Mouse (Mus musculus) heart, embryonic 14.5 days (tissue): ENCODE data around the gene Tox2. TPM values are rescaled to one million over a fixed set of nuclear protein-coding genes. Genes with fewer than 3 reads are reported as not detected.
A peak's percentile ranks its signal among the peaks of the same experiment; 100 is the strongest.

Source experiments
- ATAC-seq: fragments of 200-750 bp; cut with Nextera tagmentation; 2 replicates; pipeline ENCODE4 v1.8.0; 2017; ENCODE audit warnings: low read depth, moderate TSS enrichment; ENCODE audit not compliant: insufficient number of reproducible peaks, insufficient read depth, low FRiP score
- H3K27ac ChIP-seq, 2 experiments: fragments of 200-500 bp in 1 of 2; fragments of 300-500 bp in 1 of 2; sonication (generic) in 1 of 2; replicated peaks in 1 of 2; 2 replicates each; pipeline ENCODE4 v1.5.1; 2012 to 2014; ENCODE audit warnings: low read depth in 2 of 2, low read length in 2 of 2, control low read depth in 1 of 2, mild to moderate bottlenecking in 1 of 2, mixed read lengths in 1 of 2; ENCODE audit not compliant: control insufficient read depth in 1 of 2, insufficient read depth in 1 of 2
- H3K27me3 ChIP-seq: fragments of 300-500 bp; sonication (generic); 2 replicates; pipeline ENCODE4 v1.6.1; 2014; ENCODE audit warnings: mild to moderate bottlenecking, low read length, control low read depth; ENCODE audit not compliant: control insufficient read depth, insufficient read depth
- H3K36me3 ChIP-seq: fragments of 300-500 bp; sonication (generic); 2 replicates; pipeline ENCODE4 v1.6.1; 2014; ENCODE audit warnings: mild to moderate bottlenecking, control low read depth, low read length, mixed read lengths; ENCODE audit not compliant: control insufficient read depth, insufficient read depth
- H3K4me1 ChIP-seq, 2 experiments: fragments of 200-500 bp in 1 of 2; fragments of 300-500 bp in 1 of 2; sonication (generic) in 1 of 2; 2 replicates each; pipeline ENCODE4 v1.6.1; 2012 to 2014; ENCODE audit warnings: low read length in 2 of 2, control low read depth in 1 of 2, mixed read lengths in 1 of 2; ENCODE audit not compliant: control insufficient read depth in 2 of 2, insufficient read depth in 2 of 2
- H3K4me2 ChIP-seq: fragments of 300-500 bp; sonication (generic); 2 replicates; pipeline ENCODE4 v1.6.1; 2014; ENCODE audit warnings: mild to moderate bottlenecking, low read length
- H3K4me3 ChIP-seq, 2 experiments: fragments of 200-500 bp in 1 of 2; fragments of 300-500 bp in 1 of 2; sonication (generic) in 1 of 2; 2 replicates each; pipeline ENCODE4 v1.5.1; 2012 to 2014; ENCODE audit warnings: low read length in 2 of 2, mild to moderate bottlenecking in 2 of 2, control low read depth in 1 of 2, low read depth in 1 of 2, moderate library complexity in 1 of 2; ENCODE audit not compliant: control insufficient read depth in 1 of 2, insufficient read depth in 1 of 2
- H3K9ac ChIP-seq: fragments of 300-500 bp; sonication (generic); 2 replicates; pipeline ENCODE4 v1.6.1; 2014; ENCODE audit warnings: mild to moderate bottlenecking, low read length
- H3K9me3 ChIP-seq: fragments of 300-500 bp; sonication (generic); 2 replicates; pipeline ENCODE4 v1.6.1; 2016; ENCODE audit warnings: low read length, control low read depth; ENCODE audit not compliant: control insufficient read depth
- WGBS: fragments of 180-500 bp; shearing (Covaris S2); extraction: QIAGEN DNeasy Blood & Tissue Kit; methylation state at CpG from one replicate; pipeline ENCODE4 v1.1.7; 2014; 5-methylcytosine and 5-hydroxymethylcytosine counted together
- polyA plus RNA-seq: library from polyadenylated mRNA; unstranded; fragments of >200 nt; fragmentation: Nextera tagmentation; extraction: Ambion mirVana; gene quantifications from 2 replicates; pipeline ENCODE4 v1.2.1, GENCODE M21; 2014

Tox2 gene
- polyA plus RNA-seq, 1 experiment from 2014 or later = 3.8 TPM

- 40% methylated on average over 12 of the region's 12 CpGs for WGBS
- ATAC-seq = no peak
- H3K9ac ChIP-seq = peak overlapping the region; percentile 36; the same call in 1 of the 2 replicates
- peaks cover 68 to 95% of the 10 kb centered on the region in 2 experiments for H3K4me1 ChIP-seq
- no peaks in the 10 kb centered on the region for H3K27me3 ChIP-seq
- no peaks in the 10 kb centered on the region for H3K9me3 ChIP-seq
- H3K27ac ChIP-seq = peak overlapping the region; percentile 57 to 92
- peak overlapping the region; percentile 32 for H3K4me2 ChIP-seq
- peaks cover 19% of the 10 kb centered on the region; the same call in 1 of the 2 replicates for H3K36me3 ChIP-seq
- no peak overlapping the region; a peak in 1 of 4 replicates for H3K4me3 ChIP-seq
Measured at GRCm38 (mm10) chr2:163356113-163356840, 153.4 kb downstream of the Tox2 start.

GRCm38 (mm10) chr2:163358662-163359061 is 155.7 kb downstream of the Tox2 start:
- peak overlapping the region; percentile 57 for H3K9ac ChIP-seq
- 45% methylated on average over 5 of the region's 5 CpGs for WGBS
- no peaks in the 10 kb centered on the region for H3K9me3 ChIP-seq
- no peak overlapping the region for H3K4me3 ChIP-seq
- H3K4me1 ChIP-seq = peaks cover 69 to 93% of the 10 kb centered on the region in 2 experiments
- peak overlapping the region; percentile 2 to 98; a peak in 3 of 4 replicates for H3K27ac ChIP-seq
- no peak for ATAC-seq
- H3K27me3 ChIP-seq = no peaks in the 10 kb centered on the region
- H3K36me3 ChIP-seq = peaks cover 24% of the 10 kb centered on the region
- peak overlapping the region; percentile 35 for H3K4me2 ChIP-seq

- H3K36me3 ChIP-seq = peaks cover 27% of the 10 kb centered on the region
- H3K27ac ChIP-seq = peak overlapping the region; percentile 86 to 98
- peak overlapping the region; percentile 35 for H3K4me2 ChIP-seq
- no peaks in the 10 kb centered on the region for H3K9me3 ChIP-seq
- H3K9ac ChIP-seq = peak overlapping the region; percentile 57
- H3K4me1 ChIP-seq = peaks cover 71 to 94% of the 10 kb centered on the region in 2 experiments
- 6% methylated on average over 2 of the region's 2 CpGs for WGBS
- no peaks in the 10 kb centered on the region for H3K27me3 ChIP-seq
- 0 out of 2 replicates have a peak, but pooled peaks have one; percentile 5 for ATAC-seq
- H3K4me3 ChIP-seq = no peak overlapping the region
Measured at GRCm38 (mm10) chr2:163359253-163359652, 156.3 kb downstream of the Tox2 start.

- peak overlapping the region; percentile 26 for H3K4me2 ChIP-seq
- no peaks in the 10 kb centered on the region for H3K9me3 ChIP-seq
- no peak overlapping the region for H3K4me3 ChIP-seq
- H3K4me1 ChIP-seq = peaks cover 72 to 91% of the 10 kb centered on the region in 2 experiments
- peak overlapping the region; percentile 57 for H3K9ac ChIP-seq
- H3K27ac ChIP-seq = peak overlapping the region; percentile 86 to 98
- 36% methylated on average over 16 of the region's 16 CpGs for WGBS
- H3K27me3 ChIP-seq = no peaks in the 10 kb centered on the region
- ATAC-seq = no peak
- H3K36me3 ChIP-seq = peaks cover 39% of the 10 kb centered on the region
Measured at GRCm38 (mm10) chr2:163360858-163361623, 158.1 kb downstream of the Tox2 start.

- peaks cover 54% of the 10 kb centered on the region for H3K36me3 ChIP-seq
- H3K4me3 ChIP-seq = no peak overlapping the region
- peak overlapping the region; percentile 70 for H3K9ac ChIP-seq
- peaks cover 64 to 75% of the 10 kb centered on the region in 2 experiments for H3K4me1 ChIP-seq
- H3K9me3 ChIP-seq = no peaks in the 10 kb centered on the region
- H3K4me2 ChIP-seq = peak overlapping the region; percentile 51
- peak; percentile 80 for ATAC-seq
- 19% methylated on average over 11 of the region's 12 CpGs for WGBS
- H3K27ac ChIP-seq = peak overlapping the region; percentile 96 to 98
- no peaks in the 10 kb centered on the region for H3K27me3 ChIP-seq
Measured at GRCm38 (mm10) chr2:163362940-163363921, 160.3 kb downstream of the Tox2 start.

GRCm38 (mm10) chr2:163364785-163365541 is 162.0 kb downstream of the Tox2 start:
- 35% methylated on average over 18 of the region's 18 CpGs for WGBS
- peak overlapping the region; percentile 70 for H3K9ac ChIP-seq
- no peaks in the 10 kb centered on the region for H3K27me3 ChIP-seq
- H3K4me3 ChIP-seq = no peak overlapping the region
- H3K4me1 ChIP-seq = peaks cover 55 to 69% of the 10 kb centered on the region in 2 experiments
- ATAC-seq = no peak
- peak overlapping the region; percentile 51 for H3K4me2 ChIP-seq
- H3K36me3 ChIP-seq = peaks cover 65% of the 10 kb centered on the region
- peak overlapping the region; percentile 96 to 98 for H3K27ac ChIP-seq
- H3K9me3 ChIP-seq = no peaks in the 10 kb centered on the region
